Mouse (Mus musculus) MEL (cell line): ENCODE data around the gene Rfk. TPM values are rescaled to one million over a fixed set of nuclear protein-coding genes. Genes with fewer than 3 reads are reported as not detected.

ENCODE experiments used
- DNase-seq: peaks from one replicate; pipeline ENCODE4 v3.0.0; 2011; ENCODE audit warnings: low read depth, low spot score
- H3K27ac ChIP-seq: 2 replicates; pipeline ENCODE4 v1.5.1; 2012; ENCODE audit warnings: low read depth, mild to moderate bottlenecking, control low read depth, low read length, moderate library complexity; ENCODE audit not compliant: control insufficient read depth
- H3K27me3 ChIP-seq, 2 experiments: fragments of 150-350 bp in 1 of 2; sonication (generic) in 1 of 2; 2 replicates each; pipeline ENCODE4 v1.6.1; 2012; ENCODE audit warnings: low read length in 2 of 2, mild to moderate bottlenecking in 2 of 2, improper control_type of control experiment in 1 of 2, moderate library complexity in 1 of 2; ENCODE audit not compliant: insufficient read depth in 2 of 2, control insufficient read depth in 1 of 2
- H3K36me3 ChIP-seq, 2 experiments: 2 replicates each; pipeline ENCODE4 v1.6.1; 2012 to 2014; ENCODE audit warnings: low read length in 2 of 2, improper control_type of control experiment in 1 of 2, inconsistent platforms in 1 of 2, mild to moderate bottlenecking in 1 of 2; ENCODE audit not compliant: insufficient read depth in 2 of 2, control insufficient read depth in 1 of 2
- H3K4me1 ChIP-seq, 2 experiments: fragments of 150-350 bp in 1 of 2; sonication (generic) in 1 of 2; 2 replicates each; pipeline ENCODE4 v1.6.1; 2012; ENCODE audit warnings: low read length in 2 of 2, improper control_type of control experiment in 1 of 2, mild to moderate bottlenecking in 1 of 2; ENCODE audit not compliant: insufficient read depth in 2 of 2, control insufficient read depth in 1 of 2
- H3K4me3 ChIP-seq, 2 experiments: fragments of 150-350 bp in 1 of 2; sonication (generic) in 1 of 2; 2 replicates each; pipeline ENCODE4 v1.5.1; 2012; ENCODE audit warnings: low read depth in 2 of 2, low read length in 2 of 2, mild to moderate bottlenecking in 2 of 2, moderate library complexity in 2 of 2, control low read depth in 1 of 2, improper control_type of control experiment in 1 of 2; ENCODE audit not compliant: control insufficient read depth in 1 of 2, insufficient read depth in 1 of 2
- H3K79me2 ChIP-seq: 2 replicates; pipeline ENCODE4 v1.6.1; 2012; ENCODE audit warnings: mild to moderate bottlenecking, low read length, moderate library complexity; ENCODE audit not compliant: control insufficient read depth, poor library complexity, insufficient read depth
- H3K9ac ChIP-seq: 2 replicates; pipeline ENCODE4 v1.6.1; 2012; ENCODE audit warnings: low read depth, mild to moderate bottlenecking, control low read depth, low read length, moderate library complexity; ENCODE audit not compliant: control insufficient read depth, poor library complexity, severe bottlenecking
- H3K9me3 ChIP-seq: fragments of 150-350 bp; sonication (generic); replicated peaks from 2 replicates; pipeline ENCODE4 v1.6.1; 2012; ENCODE audit warnings: mild to moderate bottlenecking, low read length, improper control_type of control experiment, moderate library complexity; ENCODE audit not compliant: insufficient read depth
- CHD2 ChIP-seq: IDR thresholded peaks from 2 replicates; pipeline ENCODE4 v1.6.1; 2011; ENCODE audit warnings: low read length, improper control_type of control experiment
- CTCF ChIP-seq, 3 experiments: IDR thresholded peaks in 2 of 3; conservative IDR thresholded peaks in 1 of 3; 2 replicates each; pipeline ENCODE4 v1.5.1; 2011 to 2012; ENCODE audit warnings: low read length in 3 of 3, low read depth in 2 of 3, mild to moderate bottlenecking in 2 of 3, improper control_type of control experiment in 1 of 3, inconsistent platforms in 1 of 3, mixed read lengths in 1 of 3, moderate library complexity in 1 of 3; ENCODE audit not compliant: control insufficient read depth in 1 of 3, insufficient read depth in 1 of 3, poor library complexity in 1 of 3, severe bottlenecking in 1 of 3
- ELF1 ChIP-seq: IDR thresholded peaks from 2 replicates; pipeline ENCODE4 v1.6.1; 2014; ENCODE audit warnings: low read depth, mild to moderate bottlenecking, inconsistent platforms, low read length, improper control_type of control experiment, moderate library complexity
- GABPA ChIP-seq: IDR thresholded peaks from 2 replicates; pipeline ENCODE4 v1.6.1; 2012; ENCODE audit warnings: low read depth, mild to moderate bottlenecking, inconsistent platforms, low read length, improper control_type of control experiment, moderate library complexity
- GATA1 ChIP-seq: IDR thresholded peaks from 2 replicates; pipeline ENCODE4 v1.6.1; 2011; ENCODE audit warnings: low read depth, low read length, improper control_type of control experiment
- HCFC1 ChIP-seq: IDR thresholded peaks from 2 replicates; pipeline ENCODE4 v1.6.1; 2012; ENCODE audit warnings: low read depth, mild to moderate bottlenecking, inconsistent platforms, low read length, improper control_type of control experiment, moderate library complexity
- MAFK ChIP-seq: IDR thresholded peaks from 2 replicates; pipeline ENCODE4 v1.6.1; 2011; ENCODE audit warnings: low read depth, mild to moderate bottlenecking, low read length, improper control_type of control experiment, borderline replicate concordance
- MAZ ChIP-seq: IDR thresholded peaks from 2 replicates; pipeline ENCODE4 v1.6.1; 2012; ENCODE audit warnings: low read depth, mild to moderate bottlenecking, inconsistent platforms, low read length, improper control_type of control experiment
- MYB ChIP-seq: IDR thresholded peaks from 2 replicates; pipeline ENCODE4 v1.6.1; 2011; ENCODE audit warnings: mild to moderate bottlenecking, low read depth, low read length, improper control_type of control experiment
- NELFE ChIP-seq: IDR thresholded peaks from 2 replicates; pipeline ENCODE4 v1.6.1; 2011; ENCODE audit warnings: low read depth, low read length, improper control_type of control experiment
- POLR2AphosphoS2 ChIP-seq: IDR thresholded peaks from 2 replicates; pipeline ENCODE4 v1.6.1; 2011; ENCODE audit warnings: low read length, improper control_type of control experiment
- POLR2AphosphoS5 ChIP-seq: IDR thresholded peaks from 2 replicates; pipeline ENCODE4 v1.6.1; 2012; ENCODE audit warnings: low read depth, borderline replicate concordance, mild to moderate bottlenecking, inconsistent platforms, low read length, moderate library complexity, mixed read lengths
- SMC3 ChIP-seq: IDR thresholded peaks from 2 replicates; pipeline ENCODE4 v1.6.1; 2011; ENCODE audit warnings: low read depth, low read length, improper control_type of control experiment
- TAL1 ChIP-seq: IDR thresholded peaks from 2 replicates; pipeline ENCODE4 v1.6.1; 2012; ENCODE audit warnings: mild to moderate bottlenecking, inconsistent platforms, low read length, moderate library complexity, mixed read lengths
- TBP ChIP-seq: IDR thresholded peaks from 2 replicates; pipeline ENCODE4 v1.8.0; 2011; ENCODE audit warnings: low read depth, low read length, improper control_type of control experiment
- TCF12 ChIP-seq: IDR thresholded peaks from 2 replicates; pipeline ENCODE4 v1.6.1; 2014; ENCODE audit warnings: low read depth, mild to moderate bottlenecking, inconsistent platforms, low read length, improper control_type of control experiment, moderate library complexity
- UBTF ChIP-seq: IDR thresholded peaks from 2 replicates; pipeline ENCODE4 v1.6.1; 2012; ENCODE audit warnings: low read depth, mild to moderate bottlenecking, inconsistent platforms, low read length, improper control_type of control experiment, moderate library complexity, borderline replicate concordance; ENCODE audit not compliant: insufficient read depth
- ZC3H11A ChIP-seq: IDR thresholded peaks from 2 replicates; pipeline ENCODE4 v1.6.1; 2012; ENCODE audit warnings: low read depth, mild to moderate bottlenecking, inconsistent platforms, low read length, improper control_type of control experiment
- ZMIZ1 ChIP-seq: IDR thresholded peaks from 2 replicates; pipeline ENCODE4 v1.6.1; 2012; ENCODE audit warnings: low read depth, mild to moderate bottlenecking, inconsistent platforms, low read length, improper control_type of control experiment, moderate library complexity
- ZNF384 ChIP-seq: IDR thresholded peaks from 2 replicates; pipeline ENCODE4 v1.6.1; 2012; ENCODE audit warnings: low read depth, mild to moderate bottlenecking, inconsistent platforms, low read length, improper control_type of control experiment
- polyA plus RNA-seq, 2 experiments: library from polyadenylated mRNA; stranded (reverse) in 1 of 2; unstranded in 1 of 2; fragments of >175 nt in 1 of 2; fragments of >200 nt in 1 of 2; gene quantifications; 2 replicates each; pipeline versions ENCODE4 v1.2.1 to v1.2.4; 2012; ENCODE audit warnings: low replicate concordance in 2 of 2, low read depth in 1 of 2; ENCODE audit not compliant: insufficient read length in 2 of 2, insufficient read depth in 1 of 2, missing spikeins in 1 of 2
- total RNA-seq: library from RNA; depleted of rRNA; stranded (reverse); fragments of 300-350 nt; gene quantifications from 2 replicates; pipeline ENCODE4 v1.2.3, GENCODE M21; 2012

The Rfk gene
- total and polyA plus RNA-seq, 3 experiments, result 16.2 to 39.7 TPM; not detected in 1

- no peak overlapping the region for H3K27ac ChIP-seq
- H3K9ac ChIP-seq, result no peak overlapping the region
These were observed 29.5 kb downstream of the Rfk start for GRCm38 (mm10) chr19:17423306-17423705.

GRCm38 (mm10) chr19:17427824-17428560, 34.1 kb downstream of the Rfk start:
- H3K9ac ChIP-seq, result no peak overlapping the region
- no peak overlapping the region for H3K4me3 ChIP-seq
- H3K27me3 ChIP-seq, result no peaks in the 10 kb centered on the region
- H3K36me3 ChIP-seq, result no peaks in the 10 kb centered on the region
- no peak for TF ChIP-seq GABPA
- TF ChIP-seq ZMIZ1, result no peak
- no peak for TF ChIP-seq CHD2
- no peak for TF ChIP-seq MAZ
- no peak for TF ChIP-seq POLR2AphosphoS5
- TF ChIP-seq NELFE, result no peak
- no peak for TF ChIP-seq GATA1
- no peak for TF ChIP-seq TAL1
- TF ChIP-seq UBTF, result no peak
- H3K4me1 ChIP-seq, result no peaks in the 10 kb centered on the region
- no peak for DNase-seq
- no peaks in the 10 kb centered on the region for H3K9me3 ChIP-seq
- no peak overlapping the region for H3K27ac ChIP-seq
- no peaks in the 10 kb centered on the region for H3K79me2 ChIP-seq

More at GRCm38 (mm10) chr19:17423306-17423705, 29.5 kb downstream of the Rfk start:
- no peaks in the 10 kb centered on the region for H3K36me3 ChIP-seq
- no peak for TF ChIP-seq CHD2
- TF ChIP-seq ZNF384, result no peak
- no peak for TF ChIP-seq MAZ
- TF ChIP-seq ZC3H11A, result no peak
- TF ChIP-seq SMC3, result no peak
- TF ChIP-seq MAFK, result no peak
- no peak for TF ChIP-seq POLR2AphosphoS5
- TF ChIP-seq HCFC1, result no peak
- TF ChIP-seq TCF12, result no peak
- no peak for TF ChIP-seq ELF1
- TF ChIP-seq NELFE, result no peak
- no peak for TF ChIP-seq CTCF (IDR thresholded peaks at IDR 0.05 in 2 of 3, conservative IDR thresholded peaks at IDR 0.05 in 1 of 3; ENCODE audit: control insufficient read depth in 1 of 3, insufficient read depth in 1 of 3, low read depth in 2 of 3, low read length in 3 of 3, poor library complexity in 1 of 3, severe bottlenecking in 1 of 3)
- no peak for TF ChIP-seq POLR2AphosphoS2
- no peak for TF ChIP-seq TBP
- TF ChIP-seq MYB, result no peak
- H3K4me3 ChIP-seq, result no peak overlapping the region
- no peaks in the 10 kb centered on the region for H3K27me3 ChIP-seq
- no peak for DNase-seq
- no peaks in the 10 kb centered on the region for H3K79me2 ChIP-seq
- H3K9me3 ChIP-seq, result no peaks in the 10 kb centered on the region
- no peaks in the 10 kb centered on the region for H3K4me1 ChIP-seq
